Mouse (Mus musculus) cerebellum, adult 9-11 months (tissue): Measurements from ENCODE around the gene Tmem135.

Source experiments
- DNase-seq: peaks from one replicate; pipeline ENCODE4 v3.0.0; 2022

Tmem135 gene

DNA sequence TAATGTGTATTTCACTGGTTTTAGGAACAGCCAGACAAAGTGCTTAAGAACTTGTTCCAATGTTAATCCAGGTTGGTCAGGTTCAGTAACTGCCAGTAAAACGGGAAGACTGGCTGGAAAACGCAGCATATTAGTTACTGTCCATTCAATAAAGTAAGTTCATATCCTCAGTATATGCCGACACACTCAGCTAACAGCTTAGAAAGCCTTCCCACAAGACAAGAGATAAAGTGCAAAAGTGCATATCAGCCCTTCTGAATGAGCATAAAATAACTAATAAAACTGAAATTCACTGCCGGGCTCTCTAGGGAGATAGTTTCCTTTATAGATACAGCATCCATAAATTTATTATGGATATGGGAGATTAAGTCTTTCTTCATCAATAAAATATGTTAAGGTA is 161.5 kb downstream of the Tmem135 start:
- DNase-seq: no peak

GRCm38 (mm10) chr7:89242143-89242542 is 161.9 kb downstream of the Tmem135 start:
- DNase-seq: no peak

GRCm38 (mm10) chr7:89239592-89239991 is 164.4 kb downstream of the Tmem135 start:
- DNase-seq: no peak

GRCm38 (mm10) chr7:89236592-89236991 is 167.4 kb downstream of the Tmem135 start:
- DNase-seq: no peak

DNA sequence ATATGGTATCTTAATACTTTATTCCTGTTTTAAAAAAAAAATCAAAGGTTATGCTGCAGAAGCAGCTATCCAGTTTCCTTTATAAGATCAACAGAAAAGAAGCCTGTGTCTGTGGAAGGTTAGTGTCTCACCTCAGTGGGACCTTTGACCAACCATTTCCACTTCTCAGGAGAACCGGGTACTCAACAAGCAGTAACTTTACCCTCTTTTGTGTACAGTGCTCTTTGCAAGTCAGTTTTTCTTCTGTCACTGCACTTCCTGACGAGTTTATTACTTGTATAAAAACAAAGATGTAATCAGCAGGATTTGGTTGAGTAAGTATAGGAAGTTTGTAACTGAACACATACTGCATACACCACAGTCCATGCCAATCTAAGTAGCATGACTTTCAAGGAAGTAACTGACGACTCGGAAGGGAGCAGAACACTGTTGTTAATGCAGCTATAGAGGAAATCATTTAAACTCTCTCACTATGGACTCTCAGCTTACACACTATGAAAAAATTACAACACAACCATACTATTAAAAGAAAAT is 168.0 kb downstream of the Tmem135 start:
- no peak for DNase-seq

DNA sequence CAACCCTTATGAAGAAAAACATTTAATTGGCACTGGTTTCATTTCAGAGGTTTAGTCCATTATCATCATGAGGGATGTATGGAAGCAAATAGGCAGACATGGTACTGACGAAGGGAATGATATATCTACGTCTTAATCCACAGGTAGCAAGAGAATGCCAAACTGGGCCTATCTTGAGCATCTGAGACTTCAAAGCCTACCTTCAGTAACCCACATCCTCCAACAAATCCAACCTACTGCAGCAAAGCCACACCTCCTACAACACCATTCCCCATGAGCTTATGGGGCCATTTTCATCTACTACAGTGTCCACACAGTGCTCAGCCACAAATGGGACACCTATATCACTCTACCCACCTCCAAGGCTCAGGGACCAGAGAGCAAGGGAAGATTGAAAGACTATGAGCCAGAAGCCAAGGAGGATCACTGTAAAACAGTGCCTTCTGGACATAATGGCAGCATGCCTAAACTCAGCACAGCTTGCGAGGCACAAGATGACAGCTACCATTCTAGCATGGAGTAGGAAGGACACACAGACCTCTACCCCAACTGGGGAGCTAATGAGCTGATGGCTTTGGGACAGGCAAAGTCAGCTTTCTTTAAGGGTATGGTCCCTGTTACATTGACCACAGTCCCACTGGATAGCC is 171.4 kb downstream of the Tmem135 start:
- DNase-seq: peak; percentile 68

DNA sequence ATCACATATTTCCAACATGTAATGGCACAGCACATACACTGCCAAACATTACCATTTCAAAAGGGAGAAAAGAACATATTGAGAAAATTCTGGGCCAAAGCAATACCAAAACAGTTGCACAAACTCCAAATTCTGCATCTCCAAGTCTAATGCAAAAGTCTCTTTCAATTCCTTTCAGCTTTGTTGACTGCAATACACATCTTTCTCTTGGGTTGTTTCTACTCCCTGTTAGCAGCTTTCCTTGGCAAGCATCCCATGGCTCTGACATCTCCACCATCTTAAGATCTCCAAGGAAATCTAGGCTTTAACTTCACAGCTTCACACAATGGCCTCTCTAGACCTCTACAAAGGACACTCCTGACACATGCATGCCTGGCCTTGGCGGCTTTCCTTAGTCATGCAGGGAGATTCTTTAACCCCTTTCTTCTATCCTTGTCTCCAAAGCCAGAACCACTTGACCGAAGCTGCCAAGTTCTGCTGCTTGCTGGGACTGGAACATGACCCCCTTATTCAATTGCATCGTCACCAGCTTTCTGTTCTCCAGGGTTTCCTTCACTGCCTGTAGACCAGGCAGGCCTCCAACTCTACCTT is 172.7 kb downstream of the Tmem135 start:
- DNase-seq: peak; percentile 20

- DNase-seq: no peak
Observed at GRCm38 (mm10) chr7:89222609-89223008, 181.4 kb downstream of the Tmem135 start.

GRCm38 (mm10) chr7:89216628-89217027 is 187.4 kb downstream of the Tmem135 start:
- DNase-seq: no peak

GRCm38 (mm10) chr7:89216118-89216517 is 187.9 kb downstream of the Tmem135 start:
- DNase-seq: no peak

DNA sequence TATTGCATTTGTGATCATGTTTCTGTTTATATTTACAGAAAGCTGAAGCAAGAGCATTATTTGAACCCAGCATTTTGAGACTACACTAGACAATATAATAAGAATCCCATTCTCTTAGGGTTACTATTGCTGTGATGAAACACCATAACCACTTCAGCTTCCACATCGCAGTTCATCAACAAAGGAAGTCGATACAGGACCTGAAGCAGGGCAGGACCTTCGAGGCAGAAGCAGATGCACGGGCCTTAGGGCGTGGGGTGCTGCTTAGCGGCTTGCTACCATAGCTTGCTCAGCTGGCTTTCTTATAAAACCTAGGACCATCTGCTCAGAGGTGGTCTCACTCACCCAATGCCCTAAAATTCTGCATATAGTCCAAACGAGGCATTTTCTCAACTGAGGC is 188.3 kb downstream of the Tmem135 start:
- no peak for DNase-seq

GRCm38 (mm10) chr7:89210506-89210905 is 193.5 kb downstream of the Tmem135 start:
- no peak for DNase-seq

- no peak for DNase-seq
Observed at GRCm38 (mm10) chr7:89206165-89206564, 197.9 kb downstream of the Tmem135 start.

GRCm38 (mm10) chr7:89205402-89205801 is 198.6 kb downstream of the Tmem135 start:
- no peak for DNase-seq

DNA sequence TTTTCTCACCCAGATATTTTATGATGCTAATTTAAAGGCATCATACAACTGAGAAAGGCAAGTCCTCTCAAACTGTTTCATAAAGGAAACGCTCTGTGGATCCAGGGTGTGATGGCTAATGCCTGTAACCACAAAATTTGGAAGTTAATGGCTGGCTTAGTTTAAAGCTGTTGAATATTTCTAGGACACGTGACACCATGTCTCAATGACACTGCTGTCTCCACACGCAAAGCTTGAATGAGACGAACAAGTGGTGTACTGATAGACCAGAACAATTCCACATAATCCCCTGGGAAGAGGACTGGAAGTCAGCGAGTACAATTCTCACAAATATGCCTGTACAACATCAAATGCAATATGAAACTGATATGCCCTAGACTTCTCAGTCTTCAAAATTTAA is 200.9 kb downstream of the Tmem135 start:
- no peak for DNase-seq

DNA sequence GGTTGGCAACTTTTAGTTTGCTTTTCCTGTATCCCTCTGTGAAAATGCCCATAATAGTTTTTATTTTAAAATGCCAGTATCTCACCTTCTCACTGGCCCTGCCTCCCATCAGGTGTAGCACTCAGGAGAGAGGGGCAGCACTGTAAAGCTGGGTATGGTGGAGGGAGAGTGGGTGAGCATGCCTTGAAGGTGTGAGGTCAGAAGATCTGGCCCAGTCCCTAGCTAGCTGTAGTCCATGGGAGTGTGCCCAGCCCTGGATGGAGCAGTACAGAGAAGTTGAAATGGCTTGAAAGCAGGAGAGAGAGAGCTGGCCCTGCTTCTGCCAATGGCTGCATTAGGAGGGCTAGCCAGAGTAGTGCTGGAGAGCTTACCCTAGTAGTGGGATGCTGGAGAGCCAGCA is 202.1 kb downstream of the Tmem135 start:
- DNase-seq: no peak

GRCm38 (mm10) chr7:89198499-89198898 is 205.5 kb downstream of the Tmem135 start:
- DNase-seq: no peak

GRCm38 (mm10) chr7:89193459-89193858 is 210.6 kb downstream of the Tmem135 start:
- DNase-seq: no peak

DNA sequence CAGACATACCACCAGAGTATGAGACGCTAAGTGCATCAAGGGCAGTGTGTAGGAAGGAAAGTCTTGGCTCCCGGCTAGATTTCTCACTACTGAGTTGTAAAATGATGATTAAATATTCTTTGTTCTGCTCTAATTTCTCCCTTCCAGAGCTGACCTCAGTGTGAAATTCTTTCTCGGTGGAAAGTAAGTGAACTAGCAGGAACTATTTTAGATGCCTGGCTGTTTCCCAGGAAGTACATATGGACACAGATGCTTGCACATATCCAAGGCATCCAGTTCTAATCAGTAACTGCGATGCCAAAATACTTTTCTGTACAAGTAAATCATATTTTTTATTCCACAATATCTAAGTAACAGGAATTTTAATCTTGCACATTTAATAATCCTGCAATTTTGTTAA is 220.1 kb downstream of the Tmem135 start:
- DNase-seq: no peak

GRCm38 (mm10) chr7:89182943-89183342 is 221.1 kb downstream of the Tmem135 start:
- no peak for DNase-seq

- no peak for DNase-seq
Observed at GRCm38 (mm10) chr7:89181285-89181684, 222.7 kb downstream of the Tmem135 start.

DNA sequence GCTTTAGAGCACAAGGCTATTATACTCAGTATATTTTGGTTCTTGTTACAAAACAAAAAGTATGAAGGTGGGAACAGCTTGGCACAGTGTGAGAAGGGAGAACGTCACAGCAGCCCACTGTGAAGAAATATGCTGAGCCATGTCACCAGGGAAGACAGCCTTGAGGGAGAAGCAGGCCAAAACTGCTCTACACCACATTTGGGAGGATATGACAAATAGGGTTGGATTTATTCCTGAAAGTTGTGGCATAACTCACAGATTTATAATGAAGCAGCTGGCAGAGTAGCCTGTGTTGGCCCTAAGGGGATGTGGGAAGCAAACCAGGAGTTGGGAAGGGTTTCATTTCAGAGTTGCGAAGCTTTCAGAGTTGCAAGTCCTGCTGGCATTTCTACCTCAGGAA is 225.4 kb downstream of the Tmem135 start:
- DNase-seq: peak; percentile 70

- DNase-seq: no peak
Observed at GRCm38 (mm10) chr7:89177926-89178325, 226.1 kb downstream of the Tmem135 start.

- no peak for DNase-seq
Observed at GRCm38 (mm10) chr7:89174430-89174829, 229.6 kb downstream of the Tmem135 start.

DNA sequence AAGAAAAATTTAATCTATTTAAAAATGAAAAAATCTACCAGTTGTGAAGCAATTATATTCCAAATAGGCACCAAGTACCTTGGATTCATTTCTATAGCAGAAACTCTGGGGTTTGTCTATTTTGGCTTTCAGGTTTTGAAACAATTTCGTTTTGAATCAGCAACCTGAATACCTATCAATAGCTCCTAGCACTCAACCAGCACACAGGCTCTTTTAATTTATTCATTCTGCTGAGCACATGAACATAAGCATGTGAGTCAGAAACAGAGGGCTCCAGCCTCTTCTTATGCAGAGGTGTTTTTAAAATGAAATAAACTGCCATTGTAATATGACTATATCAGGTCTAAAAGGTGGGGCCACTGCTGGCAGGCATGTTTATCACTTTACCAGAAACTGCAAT is 231.0 kb downstream of the Tmem135 start:
- DNase-seq: no peak
